Mouse (Mus musculus) hematopoietic stem cell, adult 5-6 weeks (primary cell): Measurements from ENCODE around the gene Phactr1. TPM values are rescaled to one million over a fixed set of nuclear protein-coding genes. Genes with fewer than 3 reads are reported as not detected.

Experiments used
- ATAC-seq, 2 experiments: fragments of 125-278 bp in 1 of 2; replicated peaks in 1 of 2; 2 replicates each; pipeline ENCODE4 v1.8.0; 2016 to 2017; ENCODE audit warnings: inconsistent platforms in 2 of 2, mild to moderate bottlenecking in 2 of 2, moderate number of reproducible peaks in 2 of 2, low read depth in 1 of 2, moderate TSS enrichment in 1 of 2; ENCODE audit not compliant: low FRiP score in 2 of 2, poor library complexity in 2 of 2, severe bottlenecking in 2 of 2, insufficient read depth in 1 of 2, low TSS enrichment in 1 of 2
- total RNA-seq: library from RNA; stranded (forward); fragments of 172-1452, 232-1000 nt; gene quantifications from 2 replicates; pipeline ENCODE4 v1.2.3, GENCODE M21; 2017

The Phactr1 gene
- total RNA-seq, 1 experiment from 2014 or later, result 1.0 TPM

DNA sequence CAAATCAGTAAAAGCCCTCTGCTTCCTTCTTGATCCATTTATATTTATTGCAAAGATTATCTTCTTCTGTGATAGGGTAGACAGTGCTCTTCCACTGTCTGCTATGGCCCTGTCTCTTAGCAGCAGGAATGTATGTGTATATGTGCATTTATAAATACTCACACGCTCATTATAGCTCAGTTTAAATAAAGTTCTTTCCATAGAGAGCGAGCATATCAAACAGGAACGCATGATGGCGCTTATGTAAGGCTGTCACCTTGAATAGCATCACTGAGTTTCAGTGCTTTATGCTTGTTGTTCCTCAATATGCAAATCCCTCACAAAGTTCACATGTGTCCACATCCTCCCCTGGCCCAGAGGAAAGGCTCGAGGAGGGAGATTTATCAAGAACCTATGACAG lies 57.7 kb downstream of the Phactr1 start:
- no peak for ATAC-seq

DNA sequence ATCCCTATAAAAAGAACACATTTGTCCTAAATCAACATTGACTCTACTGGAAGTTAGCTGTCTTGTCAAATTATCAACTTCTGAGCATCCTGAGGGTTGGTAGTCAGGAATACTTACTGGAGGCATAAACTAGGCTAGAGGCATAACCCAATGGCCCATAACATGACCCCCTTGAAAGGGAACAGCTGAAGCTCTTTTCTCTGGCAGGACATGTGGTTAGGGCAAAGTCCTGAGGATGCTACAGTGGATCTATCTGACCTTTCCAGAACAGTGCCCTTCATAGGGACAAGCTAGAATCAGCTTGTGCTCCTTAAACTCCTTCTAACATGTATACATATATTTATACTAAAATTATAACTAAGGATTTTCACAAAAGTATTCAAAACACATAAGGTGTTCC lies 61.8 kb downstream of the Phactr1 start:
- no peak for ATAC-seq

- no peak for ATAC-seq
Observed at GRCm38 (mm10) chr13:42744467-42744866, 64.0 kb downstream of the Phactr1 start.

- no peak for ATAC-seq
Observed at GRCm38 (mm10) chr13:42757654-42758400, 77.4 kb downstream of the Phactr1 start.

DNA sequence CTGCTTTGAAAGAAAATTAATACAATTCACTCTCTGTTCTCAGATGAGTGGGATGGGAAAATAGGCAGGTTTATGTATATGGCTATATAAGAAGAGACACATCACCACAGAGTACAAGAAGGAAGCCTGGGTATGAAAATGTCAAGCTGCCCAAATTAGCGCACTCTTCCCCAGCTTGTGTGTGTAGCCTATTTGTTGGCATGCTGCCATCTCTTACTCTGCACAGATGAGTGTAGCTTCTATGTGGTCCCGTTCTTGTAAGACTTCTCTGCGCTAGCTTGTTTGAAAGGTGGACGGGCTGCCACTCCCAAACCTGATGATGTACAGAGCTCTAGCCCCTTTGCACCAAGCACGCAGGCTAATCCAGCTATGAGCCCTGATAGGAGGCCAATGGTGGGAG lies 78.7 kb downstream of the Phactr1 start:
- ATAC-seq, result no peak

DNA sequence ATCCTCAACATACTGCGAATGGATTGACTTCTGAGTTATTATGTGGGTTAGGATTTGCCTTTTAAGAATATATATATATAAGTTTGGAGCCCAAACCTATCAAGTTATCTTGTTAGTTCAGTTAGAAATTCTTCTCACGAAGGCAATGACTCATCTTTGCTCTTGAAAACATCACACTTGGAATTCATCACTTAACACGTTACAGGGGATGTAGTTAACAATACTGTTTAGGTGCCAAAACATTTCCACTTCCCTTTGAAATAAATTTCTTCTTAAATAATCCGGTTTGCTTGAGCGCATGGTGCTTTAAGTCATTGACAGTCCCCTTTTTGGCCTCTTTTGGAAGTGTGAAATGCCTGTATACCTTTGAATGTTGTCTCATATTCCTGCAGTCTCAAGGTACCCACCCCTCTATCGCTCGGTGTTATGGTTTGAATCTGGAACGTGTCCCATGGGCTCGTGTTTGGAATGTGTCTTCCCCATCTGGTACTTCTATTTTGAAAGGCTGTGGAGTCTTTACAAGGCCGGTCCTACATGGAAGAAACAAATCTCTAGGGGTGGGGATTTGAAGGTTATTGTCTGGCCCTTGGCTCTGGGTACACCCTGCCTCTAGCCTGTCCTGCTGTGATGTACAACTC lies 80.6 kb downstream of the Phactr1 start:
- ATAC-seq, result no peak

GRCm38 (mm10) chr13:42772314-42772713 lies 91.9 kb downstream of the Phactr1 start:
- no peak for ATAC-seq

GRCm38 (mm10) chr13:42774040-42774439 lies 93.6 kb downstream of the Phactr1 start:
- ATAC-seq, result no peak

DNA sequence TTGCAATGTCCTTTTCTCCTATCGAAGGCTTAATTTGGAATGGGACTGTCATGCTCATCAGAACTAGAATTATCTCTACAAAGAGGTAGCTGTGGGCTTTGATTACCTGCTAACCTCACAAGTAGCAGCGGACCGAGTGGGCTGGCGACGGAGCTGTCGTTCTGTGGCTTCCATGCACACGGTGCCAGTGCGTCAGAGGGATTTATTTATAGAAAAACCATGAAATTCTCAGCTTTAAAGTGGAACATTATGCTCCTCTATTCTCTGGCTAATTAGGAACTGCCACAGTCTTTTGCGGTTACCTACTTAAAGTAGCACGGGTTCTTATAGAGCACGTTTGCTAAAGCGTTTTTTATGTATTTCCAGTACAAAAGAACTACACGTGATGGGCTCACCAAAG lies 101.7 kb downstream of the Phactr1 start:
- ATAC-seq, result no peak

- no peak for ATAC-seq
Observed at GRCm38 (mm10) chr13:42789221-42789620, 108.8 kb downstream of the Phactr1 start.

DNA sequence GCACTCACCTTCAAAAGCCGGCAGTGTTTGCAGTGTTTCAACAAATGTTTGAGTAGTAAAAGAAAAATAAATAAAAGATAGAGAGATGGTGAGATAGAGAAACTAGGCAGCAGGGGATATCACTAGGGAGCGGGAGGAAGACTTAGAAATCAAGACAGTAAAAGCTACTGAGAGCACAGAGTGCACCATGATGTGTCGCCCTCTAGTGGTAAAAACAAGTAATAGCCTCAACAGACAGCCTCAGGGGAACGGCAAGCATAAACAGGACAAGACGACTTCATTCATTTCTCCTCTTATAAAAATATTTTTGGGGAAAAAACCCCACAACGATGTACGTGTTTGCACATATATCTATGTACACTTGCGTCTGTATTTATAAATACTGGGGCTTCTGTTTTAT lies 111.9 kb downstream of the Phactr1 start:
- ATAC-seq, result no peak

DNA sequence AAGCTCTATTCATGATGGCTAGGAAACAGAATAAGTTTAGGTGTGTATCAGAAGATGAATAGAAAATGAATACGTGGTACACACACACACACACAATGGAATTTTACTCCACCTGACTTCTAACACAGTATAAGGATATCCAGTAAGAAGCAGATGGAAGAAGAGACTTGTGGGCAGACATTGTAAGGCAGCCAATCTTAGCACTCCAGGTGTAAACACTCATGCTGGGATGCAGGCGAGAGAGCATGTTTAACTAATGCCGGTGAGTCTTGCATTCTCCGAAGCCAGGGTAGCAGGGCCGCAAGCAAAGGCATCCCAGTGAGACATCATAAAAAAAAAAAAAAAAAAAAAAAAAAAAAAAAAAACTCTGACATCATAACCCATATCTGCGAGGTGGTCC lies 120.1 kb downstream of the Phactr1 start:
- no peak for ATAC-seq

DNA sequence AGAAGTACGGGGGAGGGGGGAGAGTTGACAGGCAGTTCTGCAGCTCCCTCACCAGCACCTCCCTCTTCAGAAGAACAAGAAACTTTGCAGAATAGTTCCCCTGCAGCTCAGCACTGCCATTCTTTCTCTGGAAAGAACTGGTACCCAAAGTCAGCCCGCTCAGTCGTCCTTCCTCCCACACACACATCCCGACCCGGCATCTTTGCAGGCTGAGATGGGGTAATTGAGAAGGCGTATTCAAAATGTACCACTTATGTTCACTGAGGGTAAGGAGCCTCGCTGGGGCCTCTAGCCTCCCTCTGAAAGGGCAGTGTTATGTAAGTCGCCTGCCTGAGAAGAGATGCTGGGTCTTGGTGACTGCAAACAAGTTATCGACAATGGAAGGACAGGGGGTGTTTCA lies 123.9 kb downstream of the Phactr1 start:
- no peak for ATAC-seq

GRCm38 (mm10) chr13:42812762-42813161 lies 132.3 kb downstream of the Phactr1 start:
- ATAC-seq, result no peak

GRCm38 (mm10) chr13:42818378-42818777 lies 138.0 kb downstream of the Phactr1 start:
- ATAC-seq, result peak; percentile 49 to 51; a peak in 2 of 4 replicates

- ATAC-seq, result no peak
Observed at GRCm38 (mm10) chr13:42820513-42820912, 140.1 kb downstream of the Phactr1 start.

DNA sequence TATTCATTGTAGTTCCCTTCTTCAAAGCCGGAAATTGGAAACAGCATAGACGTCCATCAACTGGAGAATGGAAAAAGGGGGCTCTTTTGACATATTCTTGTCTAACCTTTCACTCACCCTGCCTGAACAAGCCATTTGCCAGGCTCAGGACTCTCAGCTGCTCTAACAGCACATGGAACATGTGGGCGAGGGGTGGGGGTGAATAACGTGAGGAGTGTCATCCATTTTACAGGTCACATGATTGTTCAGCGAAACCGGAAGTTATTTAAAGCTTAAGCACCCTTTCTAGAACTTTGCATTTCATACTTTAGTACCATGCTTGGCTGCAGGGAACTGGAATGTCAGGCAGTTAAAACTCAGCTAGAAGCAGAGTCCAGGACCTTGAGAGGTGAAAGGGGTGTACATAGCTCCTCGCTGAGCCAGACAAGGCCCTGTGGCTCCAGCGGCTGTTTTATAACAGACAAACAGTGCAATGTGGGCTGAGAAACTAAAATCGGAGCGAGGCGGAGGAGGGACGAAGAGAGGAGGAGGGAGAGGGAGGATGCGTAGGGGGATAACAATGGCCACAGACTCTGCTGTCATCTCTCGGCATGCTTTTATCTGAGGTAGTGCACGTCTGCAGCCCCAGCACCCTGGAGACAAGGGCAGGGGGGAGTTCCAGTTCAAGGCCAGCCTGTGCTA lies 141.1 kb downstream of the Phactr1 start:
- no peak for ATAC-seq

- peak; percentile 53 to 56; a peak in 2 of 4 replicates for ATAC-seq
Observed at GRCm38 (mm10) chr13:42822545-42822944, 142.1 kb downstream of the Phactr1 start.
